Mouse (Mus musculus): Measurements from ENCODE around the gene 1700102P08Rik. TPM values are rescaled to one million over a fixed set of nuclear protein-coding genes. Genes with fewer than 3 reads are reported as not detected.

Gene 1700102P08Rik
- total RNA-seq, 1 experiment from 2014 or later: 1.3 TPM

DNA sequence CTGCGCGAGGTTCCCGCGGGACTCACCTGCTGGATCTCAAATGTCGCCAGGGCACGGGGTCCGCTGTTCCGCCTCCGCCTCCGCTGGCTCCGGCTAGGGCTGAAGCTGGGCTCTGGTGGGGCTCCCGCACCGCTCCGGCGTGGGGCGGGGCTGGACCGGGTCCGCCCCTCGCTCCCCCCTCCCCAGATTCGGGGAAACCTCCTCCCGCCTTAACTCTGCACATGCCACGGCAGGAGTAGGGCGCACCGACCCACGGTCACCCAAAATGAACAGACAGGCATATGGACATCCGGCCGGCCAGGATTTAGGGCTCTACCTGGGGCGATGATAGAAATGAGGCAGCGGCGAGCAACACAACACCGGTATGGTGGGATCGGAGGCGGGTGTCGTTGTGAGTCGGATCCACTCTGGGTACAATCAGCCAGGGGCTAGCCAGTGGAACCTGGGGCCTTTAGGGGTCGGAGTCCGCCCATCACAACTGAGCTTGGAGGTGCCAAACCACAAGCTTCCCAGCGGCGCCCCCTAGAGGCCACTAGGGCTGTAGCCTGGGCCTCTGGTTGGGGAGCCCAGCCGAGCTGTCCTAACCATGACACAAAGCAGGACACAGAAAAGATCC lies 59.8 kb downstream of the 1700102P08Rik start:
- peak; percentile 85 to 88 for ATAC-seq (replicated peaks in 1 of 2; ENCODE audit: insufficient read depth in 1 of 2, low FRiP score in 2 of 2, low TSS enrichment in 1 of 2, low read depth in 1 of 2, poor library complexity in 2 of 2, severe bottlenecking in 2 of 2)

DNA sequence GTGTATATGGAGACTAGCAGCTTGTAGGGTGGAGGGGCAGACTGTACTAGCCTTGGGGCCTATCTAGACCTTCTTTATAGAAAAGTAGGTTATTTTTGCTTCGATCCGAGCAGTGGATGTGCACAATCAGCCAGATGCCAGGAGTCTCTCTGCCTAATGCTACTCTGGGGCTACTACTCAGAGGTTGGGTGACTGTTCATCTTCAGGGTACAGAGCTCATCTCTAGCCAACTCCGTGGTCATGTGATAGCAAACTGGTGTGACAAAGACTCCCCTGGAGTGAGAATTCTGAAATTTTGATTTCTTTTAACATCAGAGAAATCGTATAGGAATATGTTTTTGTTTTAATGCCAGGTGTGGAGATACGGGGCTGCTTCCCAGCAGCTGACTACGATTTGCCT lies 60.3 kb downstream of the 1700102P08Rik start:
- no peak; a peak in 1 of 4 replicates for ATAC-seq (replicated peaks in 1 of 2; ENCODE audit: insufficient read depth in 1 of 2, low FRiP score in 2 of 2, low TSS enrichment in 1 of 2, low read depth in 1 of 2, poor library complexity in 2 of 2, severe bottlenecking in 2 of 2)

- no peak for ATAC-seq (replicated peaks in 1 of 2; ENCODE audit: insufficient read depth in 1 of 2, low FRiP score in 2 of 2, low TSS enrichment in 1 of 2, low read depth in 1 of 2, poor library complexity in 2 of 2, severe bottlenecking in 2 of 2)
These were observed 60.9 kb downstream of the 1700102P08Rik start for GRCm38 (mm10) chr9:108453458-108453857.

DNA sequence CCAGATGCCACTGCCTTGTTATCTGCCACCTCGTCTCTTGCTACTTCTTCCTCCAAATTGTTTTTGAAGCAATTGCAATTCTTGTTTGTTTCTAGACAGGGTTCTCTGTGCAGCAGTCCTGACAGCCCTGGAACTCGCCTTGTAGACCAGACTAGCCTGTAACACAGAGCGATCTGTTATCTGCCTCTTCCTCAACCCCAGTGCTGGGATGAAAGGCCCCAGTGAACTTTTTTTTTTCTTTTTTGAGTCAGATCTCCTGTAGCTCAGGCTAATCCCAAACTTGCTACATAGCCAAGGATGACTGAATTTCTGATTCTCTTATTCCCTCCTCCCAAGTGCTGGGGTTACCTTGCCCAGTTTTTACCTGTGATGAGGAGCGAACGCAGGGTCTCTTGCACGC lies 61.8 kb downstream of the 1700102P08Rik start:
- no peak for ATAC-seq (replicated peaks in 1 of 2; ENCODE audit: insufficient read depth in 1 of 2, low FRiP score in 2 of 2, low TSS enrichment in 1 of 2, low read depth in 1 of 2, poor library complexity in 2 of 2, severe bottlenecking in 2 of 2)

- no peak for ATAC-seq (replicated peaks in 1 of 2; ENCODE audit: insufficient read depth in 1 of 2, low FRiP score in 2 of 2, low TSS enrichment in 1 of 2, low read depth in 1 of 2, poor library complexity in 2 of 2, severe bottlenecking in 2 of 2)
These were observed 63.4 kb downstream of the 1700102P08Rik start for GRCm38 (mm10) chr9:108455747-108456571.

- ATAC-seq (replicated peaks in 1 of 2; ENCODE audit: insufficient read depth in 1 of 2, low FRiP score in 2 of 2, low TSS enrichment in 1 of 2, low read depth in 1 of 2, poor library complexity in 2 of 2, severe bottlenecking in 2 of 2): no peak
These were observed 64.3 kb downstream of the 1700102P08Rik start for GRCm38 (mm10) chr9:108456953-108457352.

DNA sequence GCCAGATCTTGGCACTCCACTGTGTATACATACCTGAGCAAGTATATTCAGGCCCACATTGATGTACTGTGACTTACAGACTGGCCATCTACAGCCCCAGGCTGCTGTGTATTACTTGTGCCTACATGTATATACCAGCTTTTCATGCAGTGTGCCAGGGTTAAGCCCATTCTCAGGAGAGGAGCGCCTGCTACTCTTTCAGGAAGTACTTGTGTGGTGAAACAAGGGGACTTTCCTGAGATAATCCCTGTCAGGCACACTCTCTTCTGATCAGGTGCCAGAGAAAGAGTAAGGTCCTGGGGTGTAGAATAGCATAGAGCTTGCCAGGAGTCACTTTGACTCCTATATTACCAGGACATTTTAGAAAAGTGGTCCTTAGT lies 67.3 kb downstream of the 1700102P08Rik start:
- 0 out of 4 replicates have a peak, but pooled peaks have one; percentile 13 to 28 for ATAC-seq (replicated peaks in 1 of 2; ENCODE audit: insufficient read depth in 1 of 2, low FRiP score in 2 of 2, low TSS enrichment in 1 of 2, low read depth in 1 of 2, poor library complexity in 2 of 2, severe bottlenecking in 2 of 2)

Other genes starting within 250 kb of the 1700102P08Rik start
- gene Bsn, start 202.4 kb upstream of the 1700102P08Rik start, total RNA-seq (2017): 2.7 and 3.6 TPM in 2 replicates
- gene Dag1, start 128.8 kb upstream of the 1700102P08Rik start, total RNA-seq (2017): 9.8 and 14.1 TPM in 2 replicates
- 7.0 and 12.5 TPM in 2 replicates for gene Nicn1, start 102.4 kb upstream of the 1700102P08Rik start, total RNA-seq (2017)
- gene Amt, start 96.0 kb upstream of the 1700102P08Rik start, total RNA-seq (2017): 1.4 and 1.6 TPM in 2 replicates
- 251 and 320 TPM in 2 replicates for gene Rhoa, start 86.7 kb upstream of the 1700102P08Rik start, total RNA-seq (2017)
- 8.5 and 9.7 TPM in 2 replicates for gene Tcta, start 86.6 kb upstream of the 1700102P08Rik start, total RNA-seq (2017)
- 711 and 1,132 TPM in 2 replicates for gene Gpx1, start 53.9 kb upstream of the 1700102P08Rik start, total RNA-seq (2017)
- gene Usp4, start 45.0 kb upstream of the 1700102P08Rik start, total RNA-seq (2017): 54.7 and 65.7 TPM in 2 replicates
- 0.69 and 1.7 TPM in 2 replicates for gene Ccdc36, start 35.7 kb downstream of the 1700102P08Rik start, total RNA-seq (2017)
- gene BC048562, start 43.7 kb downstream of the 1700102P08Rik start, total RNA-seq (2017): not detected in 2 replicates
- 13.4 and 13.8 TPM in 2 replicates for gene Ccdc71, start 67.7 kb downstream of the 1700102P08Rik start, total RNA-seq (2017)
- gene Klhdc8b, start 68.8 kb downstream of the 1700102P08Rik start, total RNA-seq (2017): 12.1 and 18.6 TPM in 2 replicates
- gene Lamb2, start 86.9 kb downstream of the 1700102P08Rik start, total RNA-seq (2017): 1.8 and 6.4 TPM in 2 replicates
- gene Usp19, start 97.8 kb downstream of the 1700102P08Rik start, total RNA-seq (2017): 73.6 and 74.6 TPM in 2 replicates
- 150 and 153 TPM in 2 replicates for gene Qars, start 114.9 kb downstream of the 1700102P08Rik start, total RNA-seq (2017)
- 144 and 193 TPM in 2 replicates for gene Qrich1, start 124.0 kb downstream of the 1700102P08Rik start, total RNA-seq (2017)
- gene Impdh2, start 167.5 kb downstream of the 1700102P08Rik start, total RNA-seq (2017): 320 and 384 TPM in 2 replicates
- 11.1 and 15.9 TPM in 2 replicates for gene Ndufaf3, start 174.6 kb downstream of the 1700102P08Rik start, total RNA-seq (2017)
- 39.5 and 54.8 TPM in 2 replicates for gene Dalrd3, start 177.1 kb downstream of the 1700102P08Rik start, total RNA-seq (2017)
- gene Wdr6, start 185.9 kb downstream of the 1700102P08Rik start, total RNA-seq (2017): 28.8 and 35.4 TPM in 2 replicates
- 2.1 and 5.4 TPM in 2 replicates for gene P4htm, start 204.9 kb downstream of the 1700102P08Rik start, total RNA-seq (2017)

Measured in hematopoietic stem cell, adult 5-6 weeks (primary cell).